Mouse (Mus musculus) small intestine, adult 2 months (tissue): ENCODE measurements around the gene Mocs3.

Experiments used
- CTCF ChIP-seq: fragments of 200-500 bp; IDR thresholded peaks from 2 replicates; pipeline ENCODE4 v1.5.1; 2012; ENCODE audit warnings: low read depth, mild to moderate bottlenecking, control low read depth, inconsistent platforms, low read length, moderate library complexity, mixed read lengths; ENCODE audit not compliant: insufficient replicate concordance, insufficient read length; ENCODE audit errors: extremely low read depth
- POLR2A ChIP-seq: fragments of 200-500 bp; IDR thresholded peaks from 2 replicates; pipeline ENCODE4 v1.6.1; 2012; ENCODE audit warnings: low read depth, mild to moderate bottlenecking, control low read depth, inconsistent platforms, low read length, moderate library complexity

GRCm38 (mm10) chr2:168213788-168214397 lies 16.5 kb upstream of the Mocs3 start:
- TF ChIP-seq CTCF (no peak), POLR2A (no peak)
